Mouse (Mus musculus) ZHBTc4 (cell line): ENCODE measurements around the gene Pde8a.
A peak's percentile ranks its signal among the peaks of the same experiment; 100 is the strongest.

ENCODE experiments used
- DNase-seq: peaks from one replicate; pipeline ENCODE4 v3.0.0-alpha.2; 2011; ENCODE audit warnings: low read depth, low spot score

The Pde8a gene

GRCm38 (mm10) chr7:81261548-81261947, 48.2 kb downstream of the Pde8a start:
- no peak for DNase-seq

GRCm38 (mm10) chr7:81272908-81273307, 59.5 kb downstream of the Pde8a start:
- DNase-seq, result no peak

GRCm38 (mm10) chr7:81278966-81279365, 65.6 kb downstream of the Pde8a start:
- DNase-seq, result no peak

- no peak for DNase-seq
Measured at GRCm38 (mm10) chr7:81281240-81281639, 67.8 kb downstream of the Pde8a start.

GRCm38 (mm10) chr7:81286456-81286855, 73.1 kb downstream of the Pde8a start:
- peak; percentile 41 for DNase-seq

GRCm38 (mm10) chr7:81286946-81287345, 73.5 kb downstream of the Pde8a start:
- peak; percentile 42 for DNase-seq

GRCm38 (mm10) chr7:81295169-81295568, 81.8 kb downstream of the Pde8a start:
- DNase-seq, result no peak

- no peak for DNase-seq
Measured at GRCm38 (mm10) chr7:81298206-81298605, 84.8 kb downstream of the Pde8a start.

GRCm38 (mm10) chr7:81301323-81301722, 87.9 kb downstream of the Pde8a start:
- DNase-seq, result peak; percentile 59

- peak; percentile 26 for DNase-seq
Measured at GRCm38 (mm10) chr7:81303682-81304081, 90.3 kb downstream of the Pde8a start.

- no peak for DNase-seq
Measured at GRCm38 (mm10) chr7:81304100-81304499, 90.7 kb downstream of the Pde8a start.

- DNase-seq, result no peak
Measured at GRCm38 (mm10) chr7:81304675-81305074, 91.3 kb downstream of the Pde8a start.

- DNase-seq, result no peak
Measured at GRCm38 (mm10) chr7:81307735-81308134, 94.3 kb downstream of the Pde8a start.

GRCm38 (mm10) chr7:81309247-81309646, 95.9 kb downstream of the Pde8a start:
- DNase-seq, result no peak

- DNase-seq, result no peak
Measured at GRCm38 (mm10) chr7:81311130-81311529, 97.7 kb downstream of the Pde8a start.

- no peak for DNase-seq
Measured at GRCm38 (mm10) chr7:81311581-81311980, 98.2 kb downstream of the Pde8a start.

GRCm38 (mm10) chr7:81315583-81315982, 102.2 kb downstream of the Pde8a start:
- no peak for DNase-seq

- no peak for DNase-seq
Measured at GRCm38 (mm10) chr7:81319749-81320148, 106.4 kb downstream of the Pde8a start.

- DNase-seq, result peak; percentile 47
Measured at GRCm38 (mm10) chr7:81321776-81322175, 108.4 kb downstream of the Pde8a start.

- no peak for DNase-seq
Measured at GRCm38 (mm10) chr7:81326043-81326442, 112.6 kb downstream of the Pde8a start.

- DNase-seq, result peak; percentile 86
Measured at GRCm38 (mm10) chr7:81326859-81327258, 113.5 kb downstream of the Pde8a start.

GRCm38 (mm10) chr7:81327661-81328060, 114.3 kb downstream of the Pde8a start:
- no peak for DNase-seq

GRCm38 (mm10) chr7:81330767-81331166, 117.4 kb downstream of the Pde8a start:
- DNase-seq, result peak; percentile 44

GRCm38 (mm10) chr7:81331851-81332250, 118.5 kb downstream of the Pde8a start:
- peak; percentile 57 for DNase-seq
